Mouse (Mus musculus) heart, adult 2 months (tissue): ENCODE results near the gene Dnajb5. TPM values are rescaled to one million over a fixed set of nuclear protein-coding genes. Genes with fewer than 3 reads are reported as not detected.

Source experiments
- DNase-seq, 2 experiments: peaks; one replicate each; pipeline ENCODE4 v3.0.0; 2021
- H3K27ac ChIP-seq: fragments of 200-600 bp; 2 replicates; pipeline ENCODE4 v1.8.1; 2022
- H3K27me3 ChIP-seq: fragments of 200-500 bp; 2 replicates; pipeline ENCODE4 v1.6.1; 2012; ENCODE audit warnings: mild to moderate bottlenecking, low read length, inconsistent platforms, mixed read lengths; ENCODE audit not compliant: control insufficient read depth, insufficient read depth
- H3K36me3 ChIP-seq: fragments of 200-500 bp; 2 replicates; pipeline ENCODE4 v1.6.1; 2012; ENCODE audit warnings: low read length, inconsistent platforms; ENCODE audit not compliant: control insufficient read depth, insufficient read depth
- H3K4me1 ChIP-seq: fragments of 200-500 bp; 2 replicates; pipeline ENCODE4 v1.6.1; 2011; ENCODE audit warnings: low read length; ENCODE audit not compliant: control insufficient read depth, insufficient read depth
- H3K4me3 ChIP-seq: fragments of 200-600 bp; 2 replicates; pipeline ENCODE4 v1.8.1; 2022
- H3K79me2 ChIP-seq: fragments of 200-500 bp; replicated peaks from 2 replicates; pipeline ENCODE4 v1.6.1; 2012; ENCODE audit warnings: mild to moderate bottlenecking, inconsistent platforms, low read length, moderate library complexity, mixed read lengths; ENCODE audit not compliant: control insufficient read depth, insufficient read depth
- H3K9ac ChIP-seq: fragments of 200-500 bp; 2 replicates; pipeline ENCODE4 v1.6.1; 2012; ENCODE audit warnings: low read depth, mild to moderate bottlenecking, control low read depth, inconsistent platforms, low read length, mixed read lengths
- CTCF ChIP-seq: fragments of 200-600 bp; IDR thresholded peaks from 2 replicates; pipeline ENCODE4 v1.8.1; 2022; ENCODE audit warnings: antibody characterized with exemption, mild to moderate bottlenecking, moderate library complexity
- EP300 ChIP-seq: fragments of 200-500 bp; IDR thresholded peaks from 2 replicates; pipeline ENCODE4 v1.6.1; 2011; ENCODE audit warnings: low read depth, low read length, control low read depth; ENCODE audit not compliant: insufficient read depth
- POLR2A ChIP-seq: fragments of 200-500 bp; IDR thresholded peaks from 2 replicates; pipeline ENCODE4 v1.6.1; 2011; ENCODE audit warnings: mild to moderate bottlenecking, low read depth, low read length, control low read depth; ENCODE audit not compliant: insufficient read depth
- WGBS: fragments of 180-500 bp; shearing (Covaris S2); methylation state at CpG from one replicate; pipeline ENCODE4 v1.1.7; 2018; 5-methylcytosine and 5-hydroxymethylcytosine counted together
- intact Hi-C: fragments of 180-260 bp; cut with DNase I; formaldehyde crosslinking; loops from one replicate; pipeline ENCODE4 v1.15.1; 2025
- polyA plus RNA-seq: library from polyadenylated mRNA; depleted of rRNA; stranded (reverse); fragments of >200 nt; gene quantifications from 2 replicates; pipeline ENCODE4 v1.2.3, GENCODE M21; 2012
- total RNA-seq, 2 experiments: library from RNA; stranded (reverse); gene quantifications; 2 replicates each; pipeline ENCODE4 v1.2.3; 2021

Gene Dnajb5
- total and polyA plus RNA-seq, 3 experiments, result 45.6 to 103 (median 88.5) TPM

- intact Hi-C loops, result no loop called here
- TF ChIP-seq CTCF, result no peak
- no peak for TF ChIP-seq POLR2A
- no peak for TF ChIP-seq EP300
- DNase-seq, result peak in 1 of 2 experiments; percentile 39
- H3K9ac ChIP-seq, result no peak overlapping the region
- no peak overlapping the region for H3K4me3 ChIP-seq
- H3K79me2 ChIP-seq, result no peaks in the 10 kb centered on the region
- H3K27ac ChIP-seq, result no peak overlapping the region
- no peaks in the 10 kb centered on the region for H3K36me3 ChIP-seq
- WGBS, result 6% methylated on average over 6 of the region's 6 CpGs
- H3K27me3 ChIP-seq, result no peaks in the 10 kb centered on the region
- H3K4me1 ChIP-seq, result peaks cover 4% of the 10 kb centered on the region; the same call in 1 of the 2 replicates
Measured at GRCm38 (mm10) chr4:42945043-42945442, 4.6 kb upstream of the Dnajb5 start.

- H3K4me3 ChIP-seq, result no peak overlapping the region
- H3K9ac ChIP-seq, result no peak overlapping the region
- no peaks in the 10 kb centered on the region for H3K27me3 ChIP-seq
- intact Hi-C loops, result no loop called here
- TF ChIP-seq POLR2A (no peak), CTCF (no peak), EP300 (no peak)
- WGBS, result 84% methylated on average over 3 of the region's 3 CpGs
- peaks cover 5% of the 10 kb centered on the region; the same call in 1 of the 2 replicates for H3K4me1 ChIP-seq
- H3K27ac ChIP-seq, result no peak overlapping the region
- H3K36me3 ChIP-seq, result no peaks in the 10 kb centered on the region
- DNase-seq, result no peak
- H3K79me2 ChIP-seq, result no peaks in the 10 kb centered on the region
Measured at GRCm38 (mm10) chr4:42945445-42945844, 4.2 kb upstream of the Dnajb5 start.

- peak; percentile 33 to 61 for DNase-seq
- H3K36me3 ChIP-seq, result no peaks in the 10 kb centered on the region
- H3K27me3 ChIP-seq, result no peaks in the 10 kb centered on the region
- no peak overlapping the region for H3K4me3 ChIP-seq
- H3K27ac ChIP-seq, result no peak overlapping the region
- peaks cover 5% of the 10 kb centered on the region; the same call in 1 of the 2 replicates for H3K4me1 ChIP-seq
- WGBS, result 3% methylated on average over 5 of the region's 5 CpGs
- intact Hi-C loops, result loop anchor here (1.0 kb wide), 1 partner anchor 69 kb away; no protein-coding TSS in a partner anchor
- no peak overlapping the region for H3K9ac ChIP-seq
- TF ChIP-seq CTCF, result peak; percentile 89
- TF ChIP-seq POLR2A, result no peak
- TF ChIP-seq EP300, result no peak
- H3K79me2 ChIP-seq, result no peaks in the 10 kb centered on the region
Measured at GRCm38 (mm10) chr4:42945952-42946351, 3.7 kb upstream of the Dnajb5 start.

- TF ChIP-seq POLR2A (no peak), EP300 (no peak), CTCF (no peak)
- no peaks in the 10 kb centered on the region for H3K79me2 ChIP-seq
- no peak overlapping the region for H3K27ac ChIP-seq
- no peak overlapping the region for H3K9ac ChIP-seq
- WGBS, result 62% methylated on average over 10 of the region's 10 CpGs
- no peaks in the 10 kb centered on the region for H3K36me3 ChIP-seq
- DNase-seq, result no peak
- no peak overlapping the region for H3K4me3 ChIP-seq
- peaks cover 5% of the 10 kb centered on the region; the same call in 1 of the 2 replicates for H3K4me1 ChIP-seq
- intact Hi-C loops, result loop anchor here (1.0 kb wide), 1 partner anchor 70 kb away; no protein-coding TSS in a partner anchor
- H3K27me3 ChIP-seq, result no peaks in the 10 kb centered on the region
Measured at GRCm38 (mm10) chr4:42946733-42947290, 2.8 kb upstream of the Dnajb5 start.

DNA sequence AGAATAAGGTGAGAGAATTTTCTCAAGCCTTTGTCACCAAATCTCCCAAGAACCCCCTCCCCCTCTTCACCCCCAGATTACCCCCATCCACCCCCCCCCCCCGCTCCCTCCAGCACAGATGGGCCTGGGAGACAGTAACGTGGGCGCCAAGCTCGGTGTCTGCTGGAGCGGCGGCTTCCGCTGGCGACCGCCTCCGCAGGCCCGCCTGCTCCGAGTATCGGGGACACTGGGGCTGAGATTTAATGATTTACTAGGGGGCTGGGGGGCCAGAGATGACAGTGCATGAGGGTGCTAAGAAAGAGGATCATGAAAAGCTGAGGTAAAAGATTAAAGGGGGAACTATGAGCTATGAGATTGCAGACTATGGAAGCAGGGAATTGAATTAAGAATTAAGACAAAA lies 1.1 kb upstream of the Dnajb5 start:
- H3K79me2 ChIP-seq, result no peaks in the 10 kb centered on the region
- H3K36me3 ChIP-seq, result no peaks in the 10 kb centered on the region
- TF ChIP-seq EP300 (no peak), CTCF (no peak), POLR2A (no peak)
- no peaks in the 10 kb centered on the region for H3K27me3 ChIP-seq
- DNase-seq, result no peak
- no peak overlapping the region for H3K9ac ChIP-seq
- H3K4me1 ChIP-seq, result peaks cover 7% of the 10 kb centered on the region
- intact Hi-C loops, result no loop called here
- no peak overlapping the region for H3K4me3 ChIP-seq
- WGBS, result 54% methylated on average over 13 of the region's 13 CpGs
- no peak overlapping the region for H3K27ac ChIP-seq

DNA sequence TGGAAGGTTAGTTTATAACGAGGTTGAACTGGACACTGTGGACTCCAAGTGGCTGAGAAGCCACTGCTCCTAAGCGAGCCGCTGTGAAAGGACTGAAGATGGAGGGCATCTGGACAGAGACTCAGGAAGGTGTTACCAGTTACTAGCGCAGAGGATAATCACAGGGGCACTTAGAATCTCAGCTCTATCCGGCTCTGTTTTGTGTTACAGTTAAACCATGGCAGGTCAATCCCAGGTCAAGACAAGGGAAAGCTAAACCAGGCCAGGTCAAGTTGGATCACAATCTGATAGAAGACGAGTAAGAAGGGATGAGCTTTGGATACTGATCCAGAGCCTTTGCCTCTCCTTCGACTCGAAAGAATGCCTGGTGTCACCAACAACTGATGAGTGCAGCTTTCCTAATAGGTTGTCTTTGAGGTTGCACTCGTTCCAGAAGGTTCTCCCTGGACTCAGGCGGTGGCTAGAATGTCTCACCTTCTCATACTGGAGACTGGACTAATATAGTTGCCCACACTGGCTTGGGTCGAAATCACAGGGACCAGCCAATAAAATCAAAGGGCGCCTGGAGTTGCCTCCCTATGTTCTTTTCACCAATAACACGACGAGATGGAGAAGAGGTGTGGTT lies 451 bp upstream of the Dnajb5 start:
- no peaks in the 10 kb centered on the region for H3K79me2 ChIP-seq
- DNase-seq, result no peak
- peak overlapping the region; percentile 55 for H3K4me3 ChIP-seq
- no peaks in the 10 kb centered on the region for H3K36me3 ChIP-seq
- H3K9ac ChIP-seq, result peak overlapping the region; percentile 41; the same call in 1 of the 2 replicates
- TF ChIP-seq CTCF, result no peak
- TF ChIP-seq POLR2A, result peak; percentile 66
- intact Hi-C loops, result no loop called here
- H3K27ac ChIP-seq, result peak overlapping the region; percentile 71
- no peaks in the 10 kb centered on the region for H3K27me3 ChIP-seq
- H3K4me1 ChIP-seq, result peaks cover 7% of the 10 kb centered on the region
- 7% methylated on average over 14 of the region's 14 CpGs for WGBS
